14 mouse cellular contexts compared by ENCODE assay signal in the genomic region with DNA sequence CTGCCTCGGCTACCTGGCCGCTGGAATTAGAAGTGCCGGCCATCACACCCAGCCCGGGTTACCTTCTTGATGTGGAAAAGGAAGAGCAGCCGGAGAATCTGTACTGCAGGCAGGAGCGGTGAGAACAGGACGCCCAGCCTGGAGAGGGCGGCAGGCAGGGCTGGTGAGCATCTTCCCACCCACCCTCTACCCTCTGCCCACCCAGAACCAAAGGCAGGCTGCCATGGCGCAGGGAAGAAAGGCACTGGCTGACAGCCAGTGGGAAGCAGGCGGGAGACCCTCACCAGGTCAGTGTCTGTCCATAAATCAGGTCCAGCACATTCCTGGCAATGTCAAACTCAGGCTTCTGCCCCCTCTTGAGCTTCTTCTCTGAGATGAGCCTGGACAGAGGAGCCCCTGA. TPM values are rescaled to one million over a fixed set of nuclear protein-coding genes. Genes with fewer than 3 reads are reported as not detected.
"Had no signal": no experiment of that assay in that cellular context is flagged by ENCODE, and none has a peak within 500 bp of the region (broad histone marks: within the 10 kb centered on the region; RNA-seq: fewer than 3 reads in every experiment).

No protein-coding gene starts in this region.

- H3K27me3 ChIP-seq: limb, embryonic 15.5 days; liver, embryonic 12.5 days; lung, embryonic 15.5 days; midbrain, embryonic 12.5 days had no signal

- H3K4me2 ChIP-seq: limb, embryonic 15.5 days; liver, embryonic 12.5 days; lung, embryonic 15.5 days; midbrain, embryonic 12.5 days had no signal

- ATAC-seq: liver, embryonic 12.5 days had no signal

- H3K4me3 ChIP-seq: layer of hippocampus, adult 2 months; left cerebral cortex, adult 2 months; limb, embryonic 15.5 days; liver, embryonic 12.5 days; lung, embryonic 15.5 days; midbrain, embryonic 12.5 days; myocyte had no signal

- H3K9me3 ChIP-seq: limb, embryonic 15.5 days; liver, embryonic 12.5 days; lung, embryonic 15.5 days; midbrain, embryonic 12.5 days had no signal

- H3K27ac ChIP-seq: layer of hippocampus, adult 2 months; left cerebral cortex, adult 2 months; limb, embryonic 15.5 days; liver, embryonic 12.5 days; lung, embryonic 15.5 days; midbrain, embryonic 12.5 days; stomach, postnatal 0 days had no signal

- DNase-seq: kidney, postnatal 10 days; kidney, postnatal 4 days; thymus, postnatal 4 days had no signal

- H3K9ac ChIP-seq: limb, embryonic 15.5 days; liver, embryonic 12.5 days; lung, embryonic 15.5 days; midbrain, embryonic 12.5 days had no signal

- H3K36me3 ChIP-seq: lung, embryonic 15.5 days had no signal

RNA-seq across cellular contexts. Expression of gene 6030468B19Rik, which starts 27.1 kb away (rescaled TPM):
- total RNA-seq: layer of hippocampus, postnatal 10 days; left cerebral cortex, adult 2 months; left cerebral cortex, postnatal 14 days had no signal
- polyA plus RNA-seq: kidney, embryonic 14.5 days; myocyte; stomach, postnatal 0 days had no signal
